Mouse (Mus musculus): ENCODE data around the gene Cep250. TPM values are rescaled to one million over a fixed set of nuclear protein-coding genes. Genes with fewer than 3 reads are reported as not detected.
A peak's percentile ranks its signal among the peaks of the same experiment; 100 is the strongest.

The Cep250 gene
- polyA plus RNA-seq, 1 experiment from 2014 or later = 24.2 TPM

DNA sequence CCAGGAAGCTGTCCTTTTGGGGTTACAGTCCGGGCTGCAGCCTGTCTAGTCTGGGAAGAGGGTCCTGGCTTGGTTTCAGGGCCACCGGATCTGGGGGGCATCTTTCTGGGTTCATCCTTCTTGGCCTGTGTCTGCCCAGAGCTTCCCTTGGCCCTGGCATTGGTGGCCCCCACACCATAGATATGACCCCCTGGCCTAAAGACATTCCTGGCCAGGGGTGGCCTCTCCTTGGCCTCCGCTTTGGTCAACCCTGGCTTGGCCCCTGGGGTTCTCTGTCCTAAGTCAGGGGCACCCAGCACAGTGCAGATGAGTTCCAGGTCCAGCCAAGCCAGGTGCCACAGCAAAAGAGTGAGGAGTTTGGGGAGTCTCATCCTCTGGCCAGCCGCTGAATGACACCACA lies 11.6 kb upstream of the Cep250 start:
- peak overlapping the region; percentile 26; the same call in 1 of the 2 replicates for H3K9ac ChIP-seq
- ATAC-seq (ENCODE audit: insufficient number of reproducible peaks, low FRiP score, low TSS enrichment, low read depth) = no peak
- H3K4me2 ChIP-seq = peak overlapping the region; percentile 40
- H3K27me3 ChIP-seq = no peaks in the 10 kb centered on the region
- peaks cover 50% of the 10 kb centered on the region for H3K4me1 ChIP-seq
- H3K9me3 ChIP-seq = no peaks in the 10 kb centered on the region
- WGBS = 74% methylated on average over 4 of the region's 4 CpGs
- H3K27ac ChIP-seq = peak overlapping the region; percentile 87
- H3K36me3 ChIP-seq = no peaks in the 10 kb centered on the region
- peak overlapping the region; percentile 36 for H3K4me3 ChIP-seq

DNA sequence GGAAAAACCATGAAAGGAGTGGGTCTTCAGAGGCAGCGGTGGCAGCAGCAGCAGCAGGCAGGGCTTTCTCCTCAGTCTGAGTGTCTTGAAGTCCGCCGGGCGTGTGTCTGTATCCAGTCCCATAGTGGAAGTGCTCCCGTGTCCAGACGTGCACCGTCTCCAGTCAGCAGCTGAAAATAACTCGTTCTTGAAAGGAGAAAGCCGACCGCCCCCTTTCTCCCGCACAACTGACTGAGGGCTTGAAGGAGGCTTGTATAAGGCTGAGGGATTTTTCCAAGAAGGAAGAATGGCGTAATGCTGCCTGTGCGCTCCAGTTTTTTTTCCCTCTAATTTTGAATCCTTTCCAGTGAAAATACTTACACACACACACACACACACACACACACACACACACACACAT lies 11.1 kb upstream of the Cep250 start, which contains the start of gene Gdf5:
TSS of gene Gdf5 (minus strand) at position 244 of the 400 bp plus-strand sequence.
- Histone ChIP-seq H3K4me2 (peak within 1 kb of the TSS; percentile 40), H3K4me1 (peaks cover 51% of the 10 kb centered on the region), H3K27me3 (no peaks in the 10 kb centered on the region), H3K9ac (peak within 1 kb of the TSS; percentile 26; the same call in 1 of the 2 replicates), H3K9me3 (no peaks in the 10 kb centered on the region), H3K27ac (peak within 1 kb of the TSS; percentile 87), H3K36me3 (no peaks in the 10 kb centered on the region), H3K4me3 (peak within 1 kb of the TSS; percentile 36)
- peak; percentile 60; the same call in 1 of the 2 replicates for ATAC-seq (ENCODE audit: insufficient number of reproducible peaks, low FRiP score, low TSS enrichment, low read depth)
- 9% methylated on average over 13 of the region's 13 CpGs for WGBS

DNA sequence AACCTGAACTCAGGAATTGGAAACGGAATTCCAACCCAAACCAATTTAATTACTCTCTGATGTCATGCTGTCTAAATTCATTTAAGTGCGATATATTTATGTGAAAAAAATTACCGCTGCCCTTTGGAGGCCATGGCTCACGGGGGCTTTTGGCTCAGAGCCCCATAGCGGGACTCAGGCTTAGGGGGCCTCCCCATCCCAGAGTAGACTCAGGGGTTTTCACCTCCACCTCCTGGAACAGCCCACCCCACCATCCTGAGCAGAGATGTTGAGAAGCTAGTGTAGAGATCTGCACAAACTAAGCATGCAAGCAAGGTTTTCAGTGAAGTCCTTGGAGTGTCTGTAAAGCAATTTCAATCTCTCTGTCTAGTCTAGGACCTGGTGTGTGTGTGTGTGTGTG lies 10.7 kb upstream of the Cep250 start:
- peak overlapping the region; percentile 63; the same call in 1 of the 2 replicates for H3K27ac ChIP-seq
- peak overlapping the region; percentile 36; the same call in 1 of the 2 replicates for H3K4me3 ChIP-seq
- H3K27me3 ChIP-seq = no peaks in the 10 kb centered on the region
- H3K4me2 ChIP-seq = peak overlapping the region; percentile 40
- peaks cover 47% of the 10 kb centered on the region for H3K4me1 ChIP-seq
- H3K9ac ChIP-seq = no peak overlapping the region
- H3K36me3 ChIP-seq = no peaks in the 10 kb centered on the region
- ATAC-seq (ENCODE audit: insufficient number of reproducible peaks, low FRiP score, low TSS enrichment, low read depth) = no peak
- no peaks in the 10 kb centered on the region for H3K9me3 ChIP-seq
- 16% methylated on average over 5 of the region's 5 CpGs for WGBS

- WGBS = 3% methylated on average over 7 of the region's 7 CpGs
- Histone ChIP-seq H3K4me3 (no peak overlapping the region), H3K4me1 (peaks cover 46% of the 10 kb centered on the region), H3K27me3 (no peaks in the 10 kb centered on the region), H3K4me2 (no peak overlapping the region), H3K27ac (0 out of 2 replicates have a peak overlapping the region, but pooled peaks have one; percentile 63), H3K36me3 (no peaks in the 10 kb centered on the region), H3K9me3 (no peaks in the 10 kb centered on the region), H3K9ac (no peak overlapping the region)
- no peak; the same call in 1 of the 2 replicates for ATAC-seq (ENCODE audit: insufficient number of reproducible peaks, low FRiP score, low TSS enrichment, low read depth)
Measured at GRCm38 (mm10) chr2:155946069-155946468, 10.2 kb upstream of the Cep250 start.

DNA sequence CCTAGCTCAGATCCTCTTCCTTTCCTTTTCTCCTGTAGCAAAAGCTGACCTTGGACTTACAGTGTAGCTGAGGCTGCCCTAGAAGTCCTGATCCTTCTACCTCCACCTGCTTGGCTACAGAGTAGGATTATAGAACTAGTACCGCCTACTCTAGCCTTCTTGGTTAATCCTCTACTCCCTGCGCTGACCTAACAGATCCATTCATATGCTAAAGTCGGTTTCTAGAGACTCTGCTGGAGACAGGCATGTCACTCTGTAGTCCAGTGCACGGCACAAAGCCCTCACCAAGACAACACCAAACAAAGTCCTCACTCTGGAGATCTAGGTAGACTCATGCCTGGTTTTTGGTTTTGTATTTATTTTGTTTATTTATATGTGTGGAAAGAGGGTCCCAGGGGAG lies 9.8 kb upstream of the Cep250 start:
- H3K4me2 ChIP-seq = no peak overlapping the region
- H3K36me3 ChIP-seq = no peaks in the 10 kb centered on the region
- no peak overlapping the region for H3K4me3 ChIP-seq
- no peaks in the 10 kb centered on the region for H3K27me3 ChIP-seq
- no peaks in the 10 kb centered on the region for H3K9me3 ChIP-seq
- H3K27ac ChIP-seq = no peak overlapping the region
- no peak for ATAC-seq (ENCODE audit: insufficient number of reproducible peaks, low FRiP score, low TSS enrichment, low read depth)
- no peak overlapping the region for H3K9ac ChIP-seq
- 34% methylated on average over 4 of the region's 4 CpGs for WGBS
- peaks cover 46% of the 10 kb centered on the region for H3K4me1 ChIP-seq

DNA sequence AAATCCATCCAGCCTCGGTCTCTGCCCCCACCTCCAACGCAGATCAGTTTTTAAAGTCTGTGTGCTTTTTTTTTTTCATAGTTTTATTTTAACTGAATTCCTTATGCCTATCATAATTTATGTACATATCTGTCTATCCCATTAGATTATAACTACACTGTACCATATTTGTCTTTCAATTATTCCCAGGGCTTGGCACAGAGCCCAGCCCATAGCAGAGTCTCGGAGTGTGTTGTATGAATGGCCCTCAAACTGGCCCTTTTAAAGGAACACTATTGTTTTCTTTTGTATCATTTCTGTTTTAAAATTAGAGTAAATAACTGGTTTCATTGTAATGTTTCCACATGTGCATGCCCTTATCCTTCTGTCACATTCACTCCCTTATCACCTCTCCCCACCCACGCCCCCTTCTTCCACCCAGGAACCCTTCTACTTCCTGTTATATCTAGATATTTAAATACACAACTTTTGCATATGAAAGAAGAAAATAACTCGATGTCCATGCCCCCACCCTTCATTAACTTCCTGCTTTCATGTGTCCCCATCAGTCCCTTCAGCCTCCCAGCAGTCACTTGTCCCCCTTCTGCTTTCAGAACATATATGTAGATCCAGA lies 8.8 kb upstream of the Cep250 start:
- no peaks in the 10 kb centered on the region for H3K9me3 ChIP-seq
- 56% methylated on average over 5 of the region's 5 CpGs for WGBS
- H3K4me3 ChIP-seq = no peak overlapping the region
- H3K9ac ChIP-seq = no peak overlapping the region
- ATAC-seq (ENCODE audit: insufficient number of reproducible peaks, low FRiP score, low TSS enrichment, low read depth) = no peak
- peaks cover 37% of the 10 kb centered on the region for H3K4me1 ChIP-seq
- H3K27me3 ChIP-seq = no peaks in the 10 kb centered on the region
- no peak overlapping the region for H3K4me2 ChIP-seq
- H3K36me3 ChIP-seq = no peaks in the 10 kb centered on the region
- H3K27ac ChIP-seq = no peak overlapping the region

DNA sequence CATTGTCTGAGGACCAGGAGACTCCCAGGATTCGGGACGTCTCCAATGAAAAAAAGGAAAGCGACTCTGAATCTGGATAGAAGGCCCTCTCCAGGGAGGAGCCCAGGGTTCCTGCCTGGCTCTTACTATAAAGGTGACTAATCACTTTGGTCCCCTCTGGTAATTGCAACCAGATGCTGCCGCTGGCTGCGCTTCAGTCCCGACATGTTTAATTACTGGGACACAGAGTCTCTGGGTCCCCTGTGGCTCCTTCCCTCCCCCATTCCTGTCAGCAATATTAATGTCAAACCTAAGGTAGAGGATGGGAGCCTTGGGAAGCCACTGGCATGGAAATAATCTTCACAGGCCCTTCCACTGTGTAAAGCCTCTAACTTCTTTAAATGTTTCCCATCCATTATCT lies 6.9 kb upstream of the Cep250 start:
- no peaks in the 10 kb centered on the region for H3K27me3 ChIP-seq
- no peaks in the 10 kb centered on the region for H3K36me3 ChIP-seq
- peaks cover 24% of the 10 kb centered on the region for H3K4me1 ChIP-seq
- H3K27ac ChIP-seq = no peak overlapping the region
- no peak overlapping the region for H3K9ac ChIP-seq
- H3K9me3 ChIP-seq = no peaks in the 10 kb centered on the region
- no peak for ATAC-seq (ENCODE audit: insufficient number of reproducible peaks, low FRiP score, low TSS enrichment, low read depth)
- H3K4me2 ChIP-seq = no peak overlapping the region
- 5% methylated on average over 6 of the region's 6 CpGs for WGBS
- no peak overlapping the region for H3K4me3 ChIP-seq

- Histone ChIP-seq H3K4me2 (no peak overlapping the region), H3K36me3 (no peaks in the 10 kb centered on the region), H3K4me3 (no peak overlapping the region), H3K4me1 (peaks cover 11% of the 10 kb centered on the region), H3K27me3 (no peaks in the 10 kb centered on the region), H3K9me3 (no peaks in the 10 kb centered on the region), H3K27ac (no peak overlapping the region), H3K9ac (no peak overlapping the region)
- ATAC-seq (ENCODE audit: insufficient number of reproducible peaks, low FRiP score, low TSS enrichment, low read depth) = no peak
Measured at GRCm38 (mm10) chr2:155952006-155952405, 4.3 kb upstream of the Cep250 start.

GRCm38 (mm10) chr2:155959981-155960380 lies 3.7 kb downstream of the Cep250 start:
- H3K4me3 ChIP-seq = no peak overlapping the region
- WGBS = 84% methylated on average over 5 of the region's 5 CpGs
- no peak for ATAC-seq (ENCODE audit: insufficient number of reproducible peaks, low FRiP score, low TSS enrichment, low read depth)
- peaks cover 40% of the 10 kb centered on the region for H3K36me3 ChIP-seq
- H3K27ac ChIP-seq = no peak overlapping the region
- H3K9me3 ChIP-seq = no peaks in the 10 kb centered on the region
- H3K4me1 ChIP-seq = peaks cover 7% of the 10 kb centered on the region
- no peaks in the 10 kb centered on the region for H3K27me3 ChIP-seq
- H3K4me2 ChIP-seq = no peak overlapping the region
- H3K9ac ChIP-seq = no peak overlapping the region

- no peak overlapping the region for H3K27ac ChIP-seq
- ATAC-seq (ENCODE audit: insufficient number of reproducible peaks, low FRiP score, low TSS enrichment, low read depth) = no peak
- WGBS = 77% methylated on average over 10 of the region's 10 CpGs
- no peaks in the 10 kb centered on the region for H3K27me3 ChIP-seq
- peaks cover 7% of the 10 kb centered on the region for H3K4me1 ChIP-seq
- H3K36me3 ChIP-seq = peaks cover 57% of the 10 kb centered on the region
- no peak overlapping the region for H3K4me2 ChIP-seq
- no peak overlapping the region for H3K4me3 ChIP-seq
- no peaks in the 10 kb centered on the region for H3K9me3 ChIP-seq
- no peak overlapping the region for H3K9ac ChIP-seq
Measured at GRCm38 (mm10) chr2:155961862-155962261, 5.6 kb downstream of the Cep250 start.

GRCm38 (mm10) chr2:155962991-155963390 lies 6.7 kb downstream of the Cep250 start:
- no peak for ATAC-seq (ENCODE audit: insufficient number of reproducible peaks, low FRiP score, low TSS enrichment, low read depth)
- no peak overlapping the region for H3K9ac ChIP-seq

DNA sequence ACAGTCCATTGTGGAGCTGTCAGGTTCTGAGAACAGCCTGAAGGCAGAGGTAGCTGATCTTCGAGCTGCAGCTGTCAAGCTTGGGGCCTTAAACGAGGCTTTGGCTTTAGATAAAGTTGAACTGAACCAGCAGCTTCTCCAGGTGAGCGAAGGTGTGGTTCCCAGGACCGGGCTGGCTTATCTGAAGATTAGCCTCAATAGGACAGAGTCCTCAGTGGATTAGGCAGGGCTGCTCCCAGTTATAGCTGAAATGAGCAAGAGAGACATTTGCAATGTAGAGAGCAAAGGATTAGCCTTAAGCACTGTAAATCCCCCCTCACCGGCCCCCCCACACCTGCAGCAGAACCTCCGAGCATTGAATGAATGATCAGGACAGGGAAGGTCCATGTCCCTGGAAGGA lies 17.1 kb downstream of the Cep250 start:
- WGBS = 83% methylated on average over 6 of the region's 6 CpGs

More at GRCm38 (mm10) chr2:155962991-155963390, 6.7 kb downstream of the Cep250 start:
- Histone ChIP-seq H3K4me3 (no peak overlapping the region), H3K36me3 (peaks cover 69% of the 10 kb centered on the region), H3K27me3 (no peaks in the 10 kb centered on the region), H3K4me1 (peaks cover 2% of the 10 kb centered on the region), H3K27ac (no peak overlapping the region), H3K4me2 (no peak overlapping the region), H3K9me3 (no peaks in the 10 kb centered on the region)
- WGBS = 31% methylated on average over 1 of the region's 1 CpGs

More for the DNA sequence above, 17.1 kb downstream of the Cep250 start:
- Histone ChIP-seq H3K36me3 (peaks cover 86% of the 10 kb centered on the region), H3K4me2 (no peak overlapping the region), H3K9me3 (no peaks in the 10 kb centered on the region), H3K4me1 (no peaks in the 10 kb centered on the region), H3K4me3 (no peak overlapping the region), H3K27me3 (no peaks in the 10 kb centered on the region), H3K27ac (no peak overlapping the region), H3K9ac (no peak overlapping the region)
- no peak for ATAC-seq (ENCODE audit: insufficient number of reproducible peaks, low FRiP score, low TSS enrichment, low read depth)
